Mouse (Mus musculus): ENCODE measurements around the gene Mmp13.

GRCm38 (mm10) chr9:7289501-7289900 is 17.2 kb downstream of the Mmp13 start:
- TF ChIP-seq GATA1 (IDR thresholded peaks at IDR 0.05; ENCODE audit: borderline replicate concordance, low read length) (no peak), FLI1 (IDR thresholded peaks at IDR 0.05; ENCODE audit: low read length) (no peak)
